Mouse (Mus musculus) megakaryocyte, adult 5-6 weeks (primary cell): ENCODE measurements at regions not wholly inside any gene's neighbourhood (a gene's known extent, or its start where the extent isn't known, plus 50 kb on each side); places are given as distances from the start of the nearest gene placed in this dataset.
A peak's percentile ranks its signal among the peaks of the same experiment; 100 is the strongest.

Experiments
- ATAC-seq: 2 replicates; pipeline ENCODE4 v1.8.0; 2016; ENCODE audit warnings: mild to moderate bottlenecking, inconsistent platforms; ENCODE audit not compliant: poor library complexity, severe bottlenecking

GRCm38 (mm10) chr1:152169508-152169907, 79.6 kb upstream of the 1700025G04Rik start:
- ATAC-seq, result no peak

GRCm38 (mm10) chr1:152168284-152168683, 78.4 kb upstream of the 1700025G04Rik start:
- no peak for ATAC-seq

- no peak for ATAC-seq
Measured at GRCm38 (mm10) chr1:152167716-152168115, 77.8 kb upstream of the 1700025G04Rik start.

- ATAC-seq, result no peak
Measured at GRCm38 (mm10) chr1:152165490-152165905, 75.6 kb upstream of the 1700025G04Rik start.

- ATAC-seq, result no peak
Measured at GRCm38 (mm10) chr1:152164843-152165489, 75.0 kb upstream of the 1700025G04Rik start.

GRCm38 (mm10) chr1:152164212-152164611, 74.3 kb upstream of the 1700025G04Rik start:
- ATAC-seq, result no peak

- peak; percentile 43 for ATAC-seq
Measured at GRCm38 (mm10) chr1:152152474-152152873, 62.5 kb upstream of the 1700025G04Rik start.

- no peak for ATAC-seq
Measured at GRCm38 (mm10) chr1:152148731-152149130, 58.8 kb upstream of the 1700025G04Rik start.

- no peak for ATAC-seq
Measured at GRCm38 (mm10) chr1:152140175-152140574, 50.2 kb upstream of the 1700025G04Rik start.
